Mouse (Mus musculus): ENCODE measurements around the gene Dab2. TPM values are rescaled to one million over a fixed set of nuclear protein-coding genes. Genes with fewer than 3 reads are reported as not detected.

The Dab2 gene
- polyA plus RNA-seq, 1 experiment from 2014 or later: 51.2 TPM

DNA sequence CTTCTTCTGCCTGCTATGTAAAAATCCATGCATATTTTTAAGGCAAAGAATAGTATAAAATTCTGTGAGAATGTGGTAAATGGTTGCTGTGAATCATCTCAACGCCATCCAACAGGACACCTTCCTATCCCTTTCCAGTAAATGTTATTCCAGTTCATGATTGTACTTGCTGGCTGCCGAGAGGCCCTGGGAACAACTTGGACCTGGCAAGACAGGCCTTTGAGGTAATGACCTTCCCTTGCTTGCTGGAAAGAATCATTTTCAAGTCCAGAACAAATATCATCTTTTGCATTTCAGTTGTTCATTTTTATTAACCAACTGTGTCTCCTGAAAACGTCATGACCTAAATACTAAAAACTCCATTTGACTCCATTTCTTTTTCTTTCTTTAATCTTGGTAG lies 862 bp upstream of the Dab2 start:
- H3K27me3 ChIP-seq (replicated peaks): no peaks in the 10 kb centered on the region
- H3K36me3 ChIP-seq: no peaks in the 10 kb centered on the region
- no peak overlapping the region for H3K9ac ChIP-seq
- no peak overlapping the region for H3K27ac ChIP-seq
- H3K4me1 ChIP-seq (replicated peaks): no peaks in the 10 kb centered on the region
- no peak for ATAC-seq
- no peak overlapping the region for H3K4me2 ChIP-seq (replicated peaks)
- H3K4me3 ChIP-seq (replicated peaks): no peak overlapping the region
- no peaks in the 10 kb centered on the region for H3K9me3 ChIP-seq
- WGBS: 79% methylated on average over 3 of the region's 3 CpGs

- Histone ChIP-seq H3K27ac (no peak overlapping the region), H3K4me2 (replicated peaks) (no peak overlapping the region), H3K36me3 (no peaks in the 10 kb centered on the region), H3K9ac (no peak overlapping the region), H3K27me3 (replicated peaks) (no peaks in the 10 kb centered on the region), H3K4me3 (replicated peaks) (no peak overlapping the region), H3K4me1 (replicated peaks) (no peaks in the 10 kb centered on the region), H3K9me3 (no peaks in the 10 kb centered on the region)
- 72% methylated on average over 4 of the region's 4 CpGs for WGBS
- no peak for ATAC-seq
These were observed 2.6 kb downstream of the Dab2 start for GRCm38 (mm10) chr15:6302219-6302618.

GRCm38 (mm10) chr15:6303822-6304221 lies 4.2 kb downstream of the Dab2 start:
- Histone ChIP-seq H3K36me3 (no peaks in the 10 kb centered on the region), H3K27ac (no peak overlapping the region), H3K9me3 (no peaks in the 10 kb centered on the region), H3K4me2 (replicated peaks) (no peak overlapping the region), H3K9ac (no peak overlapping the region), H3K4me3 (replicated peaks) (no peak overlapping the region), H3K27me3 (replicated peaks) (no peaks in the 10 kb centered on the region), H3K4me1 (replicated peaks) (no peaks in the 10 kb centered on the region)
- no peak for ATAC-seq
- WGBS: 74% methylated on average over 2 of the region's 2 CpGs

GRCm38 (mm10) chr15:6309633-6310032 lies 10.0 kb downstream of the Dab2 start:
- H3K9me3 ChIP-seq: no peaks in the 10 kb centered on the region
- no peak overlapping the region for H3K4me2 ChIP-seq (replicated peaks)
- 68% methylated on average over 3 of the region's 3 CpGs for WGBS
- no peak overlapping the region for H3K27ac ChIP-seq
- 0 out of 2 replicates have a peak, but pooled peaks cover 3% of the 10 kb centered on the region for H3K4me1 ChIP-seq (replicated peaks)
- no peak overlapping the region for H3K4me3 ChIP-seq (replicated peaks)
- no peak for ATAC-seq
- no peaks in the 10 kb centered on the region for H3K27me3 ChIP-seq (replicated peaks)
- H3K36me3 ChIP-seq: no peaks in the 10 kb centered on the region
- H3K9ac ChIP-seq: no peak overlapping the region

DNA sequence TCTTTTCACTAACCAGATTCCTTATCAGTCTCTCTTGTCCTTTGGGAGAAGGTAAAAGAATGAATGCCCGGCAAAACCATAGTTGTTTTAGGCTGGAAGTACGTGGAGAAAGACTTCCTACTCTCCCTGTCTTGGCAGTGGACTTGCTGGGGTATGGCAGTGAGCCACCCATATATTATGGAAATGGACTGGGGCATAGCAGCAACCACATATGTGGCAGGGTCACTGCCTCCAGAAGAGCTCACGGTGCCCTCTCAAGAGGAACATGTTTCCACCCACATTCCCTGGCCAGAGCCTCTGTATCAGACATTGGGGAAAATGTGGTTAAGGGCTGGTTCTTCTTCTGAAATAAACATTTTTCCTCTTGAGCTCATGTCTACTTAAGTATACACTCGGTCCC lies 10.8 kb downstream of the Dab2 start:
- H3K36me3 ChIP-seq: no peaks in the 10 kb centered on the region
- no peak overlapping the region for H3K4me2 ChIP-seq (replicated peaks)
- 0 out of 2 replicates have a peak, but pooled peaks cover 3% of the 10 kb centered on the region for H3K4me1 ChIP-seq (replicated peaks)
- WGBS: 76% methylated on average over 4 of the region's 4 CpGs
- H3K4me3 ChIP-seq (replicated peaks): no peak overlapping the region
- no peaks in the 10 kb centered on the region for H3K9me3 ChIP-seq
- H3K27me3 ChIP-seq (replicated peaks): no peaks in the 10 kb centered on the region
- no peak for ATAC-seq
- H3K27ac ChIP-seq: no peak overlapping the region
- no peak overlapping the region for H3K9ac ChIP-seq

- WGBS: 61% methylated on average over 3 of the region's 3 CpGs
- H3K27me3 ChIP-seq (replicated peaks): no peaks in the 10 kb centered on the region
- H3K9ac ChIP-seq: no peak overlapping the region
- no peak overlapping the region for H3K27ac ChIP-seq
- no peaks in the 10 kb centered on the region for H3K9me3 ChIP-seq
- H3K4me2 ChIP-seq (replicated peaks): no peak overlapping the region
- peak; percentile 55 for ATAC-seq
- H3K4me1 ChIP-seq (replicated peaks): 0 out of 2 replicates have a peak, but pooled peaks cover 3% of the 10 kb centered on the region
- H3K4me3 ChIP-seq (replicated peaks): no peak overlapping the region
- H3K36me3 ChIP-seq: no peaks in the 10 kb centered on the region
These were observed 12.8 kb downstream of the Dab2 start for GRCm38 (mm10) chr15:6312396-6312795.

- 75% methylated on average over 6 of the region's 6 CpGs for WGBS
- Histone ChIP-seq H3K4me1 (replicated peaks) (no peaks in the 10 kb centered on the region), H3K9ac (no peak overlapping the region), H3K36me3 (no peaks in the 10 kb centered on the region), H3K27ac (no peak overlapping the region), H3K4me2 (replicated peaks) (no peak overlapping the region), H3K27me3 (replicated peaks) (no peaks in the 10 kb centered on the region), H3K4me3 (replicated peaks) (no peak overlapping the region), H3K9me3 (no peaks in the 10 kb centered on the region)
- ATAC-seq: peak; percentile 68; the same call in 1 of the 2 replicates
These were observed 19.8 kb downstream of the Dab2 start for GRCm38 (mm10) chr15:6319352-6319751.

GRCm38 (mm10) chr15:6320501-6320900 lies 20.9 kb downstream of the Dab2 start:
- no peak overlapping the region for H3K4me3 ChIP-seq (replicated peaks)
- no peaks in the 10 kb centered on the region for H3K4me1 ChIP-seq (replicated peaks)
- WGBS: 22% methylated on average over 5 of the region's 5 CpGs
- no peak for ATAC-seq
- no peaks in the 10 kb centered on the region for H3K9me3 ChIP-seq
- H3K27ac ChIP-seq: no peak overlapping the region
- no peak overlapping the region for H3K9ac ChIP-seq
- H3K36me3 ChIP-seq: no peaks in the 10 kb centered on the region
- no peak overlapping the region for H3K4me2 ChIP-seq (replicated peaks)
- no peaks in the 10 kb centered on the region for H3K27me3 ChIP-seq (replicated peaks)

- H3K4me3 ChIP-seq (replicated peaks): no peak overlapping the region
- no peak for ATAC-seq
- H3K27me3 ChIP-seq (replicated peaks): no peaks in the 10 kb centered on the region
- no peaks in the 10 kb centered on the region for H3K9me3 ChIP-seq
- H3K27ac ChIP-seq: no peak overlapping the region
- no peaks in the 10 kb centered on the region for H3K4me1 ChIP-seq (replicated peaks)
- H3K9ac ChIP-seq: no peak overlapping the region
- no peaks in the 10 kb centered on the region for H3K36me3 ChIP-seq
- 69% methylated on average over 4 of the region's 4 CpGs for WGBS
- H3K4me2 ChIP-seq (replicated peaks): no peak overlapping the region
These were observed 21.7 kb downstream of the Dab2 start for GRCm38 (mm10) chr15:6321263-6321662.

DNA sequence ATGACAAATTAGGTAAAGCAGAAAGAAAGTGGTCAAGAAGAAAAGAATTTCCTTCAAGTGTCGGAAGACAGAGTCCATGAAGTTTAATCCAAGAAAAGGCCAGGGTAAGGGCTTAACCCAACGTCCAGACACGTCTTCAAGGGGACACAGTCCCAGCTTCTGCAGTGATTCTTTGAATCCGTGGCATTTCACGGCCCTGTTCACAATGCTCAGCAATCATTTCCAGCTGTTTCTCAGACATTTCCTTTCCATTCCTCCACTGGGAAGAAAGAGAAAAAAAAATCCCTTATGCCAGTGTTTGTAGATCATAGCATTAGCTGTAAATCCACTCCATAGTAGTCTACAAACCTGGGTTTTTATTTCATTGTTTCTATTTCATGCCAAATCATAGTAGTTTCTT lies 22.7 kb downstream of the Dab2 start:
- Histone ChIP-seq H3K36me3 (no peaks in the 10 kb centered on the region), H3K27me3 (replicated peaks) (no peaks in the 10 kb centered on the region), H3K9ac (no peak overlapping the region), H3K27ac (no peak overlapping the region), H3K9me3 (no peaks in the 10 kb centered on the region), H3K4me2 (replicated peaks) (no peak overlapping the region), H3K4me3 (replicated peaks) (no peak overlapping the region), H3K4me1 (replicated peaks) (no peaks in the 10 kb centered on the region)
- WGBS: 60% methylated on average over 5 of the region's 5 CpGs
- no peak for ATAC-seq

DNA sequence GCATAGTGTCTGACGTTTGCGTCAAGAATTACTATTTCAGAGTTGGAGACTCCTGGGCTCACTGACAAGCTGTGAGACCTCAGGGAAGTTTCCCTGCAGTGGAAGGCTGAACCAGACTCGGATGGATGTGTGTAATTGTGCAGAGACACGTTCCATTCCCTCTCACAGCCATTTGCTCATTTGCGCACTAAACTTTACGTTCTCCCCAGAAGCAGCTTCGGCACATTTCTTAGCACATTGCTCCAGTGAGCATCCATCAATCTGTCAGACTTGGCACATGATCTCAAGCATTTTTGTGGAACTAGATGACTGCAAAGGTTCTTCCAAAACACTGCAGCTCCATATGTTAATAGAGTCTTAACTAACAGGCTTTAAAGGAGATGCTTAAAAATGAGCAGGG lies 24.0 kb downstream of the Dab2 start:
- ATAC-seq: no peak
- Histone ChIP-seq H3K4me3 (replicated peaks) (no peak overlapping the region), H3K36me3 (no peaks in the 10 kb centered on the region), H3K4me1 (replicated peaks) (no peaks in the 10 kb centered on the region), H3K4me2 (replicated peaks) (no peak overlapping the region), H3K27me3 (replicated peaks) (no peaks in the 10 kb centered on the region), H3K9me3 (no peaks in the 10 kb centered on the region), H3K9ac (no peak overlapping the region), H3K27ac (no peak overlapping the region)
- WGBS: 58% methylated on average over 7 of the region's 7 CpGs

DNA sequence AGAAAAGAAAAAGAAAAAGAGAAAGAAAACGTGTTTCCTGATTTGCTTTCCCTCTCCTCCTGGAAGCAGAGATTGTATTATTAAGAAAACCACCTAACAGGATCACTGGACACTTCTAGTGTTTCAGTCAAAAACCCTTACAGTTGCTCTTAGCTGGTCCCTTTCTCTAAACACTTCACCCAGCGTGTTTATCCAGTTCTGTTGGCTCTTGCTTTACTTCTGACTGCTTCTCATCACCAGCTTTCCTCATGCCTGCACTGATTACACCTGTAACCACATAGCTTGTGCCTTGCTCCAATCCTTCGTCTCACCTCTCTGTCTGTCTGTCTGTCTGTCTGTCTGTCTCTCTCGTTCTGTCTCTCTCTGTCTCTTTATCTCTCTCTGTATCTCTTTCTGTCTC lies 25.9 kb downstream of the Dab2 start:
- Histone ChIP-seq H3K27ac (no peak overlapping the region), H3K4me2 (replicated peaks) (no peak overlapping the region), H3K9me3 (no peaks in the 10 kb centered on the region), H3K4me1 (replicated peaks) (no peaks in the 10 kb centered on the region), H3K4me3 (replicated peaks) (no peak overlapping the region), H3K27me3 (replicated peaks) (no peaks in the 10 kb centered on the region), H3K9ac (no peak overlapping the region), H3K36me3 (no peaks in the 10 kb centered on the region)
- ATAC-seq: no peak
- 60% methylated on average over 4 of the region's 4 CpGs for WGBS

DNA sequence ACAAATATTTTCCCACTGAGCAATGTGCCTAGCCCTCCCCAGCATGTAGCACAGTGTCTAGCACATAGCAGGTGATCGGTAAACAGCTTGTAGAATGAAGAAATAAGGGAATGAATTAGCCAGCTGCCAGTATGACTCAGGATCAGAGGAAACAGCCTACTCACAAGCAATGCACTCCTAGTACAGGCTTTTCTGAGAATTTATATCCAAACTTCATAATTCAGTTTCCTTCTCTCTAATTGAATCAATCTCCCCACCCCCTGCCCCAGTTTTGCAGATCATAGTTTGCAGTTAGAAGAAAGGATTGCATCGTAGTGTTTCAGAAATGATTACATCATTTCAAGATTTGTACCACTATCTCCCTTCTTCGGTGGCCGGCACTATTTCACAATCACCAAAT lies 26.4 kb downstream of the Dab2 start:
- Histone ChIP-seq H3K4me3 (replicated peaks) (no peak overlapping the region), H3K27ac (no peak overlapping the region), H3K36me3 (no peaks in the 10 kb centered on the region), H3K4me1 (replicated peaks) (no peaks in the 10 kb centered on the region), H3K9ac (no peak overlapping the region), H3K4me2 (replicated peaks) (no peak overlapping the region), H3K27me3 (replicated peaks) (no peaks in the 10 kb centered on the region), H3K9me3 (no peaks in the 10 kb centered on the region)
- ATAC-seq: no peak
- 68% methylated on average over 4 of the region's 4 CpGs for WGBS

GRCm38 (mm10) chr15:6331380-6331779 lies 31.8 kb downstream of the Dab2 start:
- no peaks in the 10 kb centered on the region for H3K27me3 ChIP-seq (replicated peaks)
- ATAC-seq: no peak

More at GRCm38 (mm10) chr15:6331380-6331779, 31.8 kb downstream of the Dab2 start:
- Histone ChIP-seq H3K4me1 (replicated peaks) (no peaks in the 10 kb centered on the region), H3K27ac (no peak overlapping the region), H3K4me2 (replicated peaks) (no peak overlapping the region), H3K4me3 (replicated peaks) (no peak overlapping the region), H3K36me3 (no peaks in the 10 kb centered on the region), H3K9me3 (no peaks in the 10 kb centered on the region), H3K9ac (no peak overlapping the region)
- 36% methylated on average over 2 of the region's 2 CpGs for WGBS

Measured in intestine, embryonic 15.5 days (tissue).